Mouse (Mus musculus): ENCODE data around the gene Syngr3. TPM values are rescaled to one million over a fixed set of nuclear protein-coding genes. Genes with fewer than 3 reads are reported as not detected.

Gene Syngr3
- polyA plus RNA-seq, 1 experiment from 2014 or later = 0.11 TPM

GRCm38 (mm10) chr17:24692385-24692784 lies 2.6 kb upstream of the Syngr3 start:
- ATAC-seq = no peak
- H3K4me3 ChIP-seq (ENCODE audit: low read depth, low read length) = no peak overlapping the region
- H3K36me3 ChIP-seq (replicated peaks; ENCODE audit: insufficient read depth, low read length) = peaks cover 15% of the 10 kb centered on the region; the same call in 1 of the 2 replicates
- no peaks in the 10 kb centered on the region for H3K9me3 ChIP-seq (ENCODE audit: low read length)
- H3K4me1 ChIP-seq (ENCODE audit: insufficient read depth) = peaks cover 25% of the 10 kb centered on the region
- H3K27ac ChIP-seq (ENCODE audit: low read depth) = no peak overlapping the region
- no peak overlapping the region for H3K4me2 ChIP-seq (ENCODE audit: low read depth, low read length)
- 56% methylated on average over 5 of the region's 5 CpGs for WGBS (ENCODE audit: insufficient replicate concordance)
- H3K27me3 ChIP-seq (ENCODE audit: insufficient read depth, low read length) = peaks cover 38% of the 10 kb centered on the region
- no peak for TF ChIP-seq EP300 (IDR thresholded peaks at IDR 0.05; ENCODE audit: low read depth)
- DNase-seq = no peak
- H3K9ac ChIP-seq (replicated peaks) = no peak overlapping the region

GRCm38 (mm10) chr17:24687599-24687998 lies 2.2 kb downstream of the Syngr3 start:
- WGBS (ENCODE audit: insufficient replicate concordance) = 19% methylated on average over 23 of the region's 23 CpGs
- peak overlapping the region; percentile 75 for H3K4me2 ChIP-seq (ENCODE audit: low read depth, low read length)
- H3K27ac ChIP-seq (ENCODE audit: low read depth) = no peak overlapping the region
- TF ChIP-seq CTCF (IDR thresholded peaks at IDR 0.05; ENCODE audit: low read depth) (no peak), EP300 (IDR thresholded peaks at IDR 0.05; ENCODE audit: low read depth) (no peak)
- no peak for ATAC-seq
- no peaks in the 10 kb centered on the region for H3K9me3 ChIP-seq (ENCODE audit: low read length)
- peaks cover 41% of the 10 kb centered on the region for H3K27me3 ChIP-seq (ENCODE audit: insufficient read depth, low read length)
- 0 out of 2 replicates have a peak, but pooled peaks cover 3% of the 10 kb centered on the region for H3K36me3 ChIP-seq (replicated peaks; ENCODE audit: insufficient read depth, low read length)
- peaks cover 18% of the 10 kb centered on the region for H3K4me1 ChIP-seq (ENCODE audit: insufficient read depth)
- H3K9ac ChIP-seq (replicated peaks) = 0 out of 2 replicates have a peak overlapping the region, but pooled peaks have one; percentile 9
- peak overlapping the region; percentile 43 for H3K4me3 ChIP-seq (ENCODE audit: low read depth, low read length)
- DNase-seq = no peak

GRCm38 (mm10) chr17:24687146-24687595 lies 2.6 kb downstream of the Syngr3 start:
- Histone ChIP-seq H3K9me3 (ENCODE audit: low read length) (no peaks in the 10 kb centered on the region), H3K9ac (replicated peaks) (0 out of 2 replicates have a peak overlapping the region, but pooled peaks have one; percentile 9), H3K27ac (ENCODE audit: low read depth) (no peak overlapping the region), H3K4me2 (ENCODE audit: low read depth, low read length) (peak overlapping the region; percentile 75), H3K27me3 (ENCODE audit: insufficient read depth, low read length) (peaks cover 41% of the 10 kb centered on the region), H3K4me3 (ENCODE audit: low read depth, low read length) (peak overlapping the region; percentile 43), H3K36me3 (replicated peaks; ENCODE audit: insufficient read depth, low read length) (no peaks in the 10 kb centered on the region), H3K4me1 (ENCODE audit: insufficient read depth) (peaks cover 18% of the 10 kb centered on the region)
- ATAC-seq (peak; percentile 64), DNase-seq (peak; percentile 79)
- 3% methylated on average over 24 of the region's 25 CpGs for WGBS (ENCODE audit: insufficient replicate concordance)
- no peak for TF ChIP-seq EP300 (IDR thresholded peaks at IDR 0.05; ENCODE audit: low read depth)
- TF ChIP-seq CTCF (IDR thresholded peaks at IDR 0.05; ENCODE audit: low read depth) = no peak

- Histone ChIP-seq H3K4me2 (ENCODE audit: low read depth, low read length) (peak overlapping the region; percentile 58), H3K9ac (replicated peaks) (no peak overlapping the region), H3K9me3 (ENCODE audit: low read length) (no peaks in the 10 kb centered on the region), H3K27me3 (ENCODE audit: insufficient read depth, low read length) (peaks cover 41% of the 10 kb centered on the region), H3K36me3 (replicated peaks; ENCODE audit: insufficient read depth, low read length) (no peaks in the 10 kb centered on the region; the same call in 1 of the 2 replicates), H3K4me3 (ENCODE audit: low read depth, low read length) (0 out of 2 replicates have a peak overlapping the region, but pooled peaks have one; percentile 17), H3K27ac (ENCODE audit: low read depth) (no peak overlapping the region), H3K4me1 (ENCODE audit: insufficient read depth) (peaks cover 18% of the 10 kb centered on the region)
- ATAC-seq (peak; percentile 72), DNase-seq (peak; percentile 81)
- TF ChIP-seq EP300 (IDR thresholded peaks at IDR 0.05; ENCODE audit: low read depth) (no peak), CTCF (IDR thresholded peaks at IDR 0.05; ENCODE audit: low read depth) (no peak)
- WGBS (ENCODE audit: insufficient replicate concordance) = 31% methylated on average over 16 of the region's 16 CpGs
Observed at GRCm38 (mm10) chr17:24686514-24686913, 3.2 kb downstream of the Syngr3 start.

- Histone ChIP-seq H3K9me3 (ENCODE audit: low read length) (no peaks in the 10 kb centered on the region), H3K36me3 (replicated peaks; ENCODE audit: insufficient read depth, low read length) (peaks cover 49% of the 10 kb centered on the region), H3K9ac (replicated peaks) (no peak overlapping the region), H3K4me2 (ENCODE audit: low read depth, low read length) (no peak overlapping the region), H3K27ac (ENCODE audit: low read depth) (no peak overlapping the region), H3K4me3 (ENCODE audit: low read depth, low read length) (no peak overlapping the region), H3K4me1 (ENCODE audit: insufficient read depth) (peaks cover 9% of the 10 kb centered on the region), H3K27me3 (ENCODE audit: insufficient read depth, low read length) (no peaks in the 10 kb centered on the region)
- DNase-seq (no peak), ATAC-seq (no peak)
- 89% methylated on average over 24 of the region's 24 CpGs for WGBS (ENCODE audit: insufficient replicate concordance)
- TF ChIP-seq EP300 (IDR thresholded peaks at IDR 0.05; ENCODE audit: low read depth) (no peak), CTCF (IDR thresholded peaks at IDR 0.05; ENCODE audit: low read depth) (no peak)
Observed at GRCm38 (mm10) chr17:24677500-24678080, 12.2 kb downstream of the Syngr3 start.

GRCm38 (mm10) chr17:24676877-24677276 lies 12.9 kb downstream of the Syngr3 start:
- Histone ChIP-seq H3K4me2 (ENCODE audit: low read depth, low read length) (no peak overlapping the region), H3K4me3 (ENCODE audit: low read depth, low read length) (no peak overlapping the region), H3K9me3 (ENCODE audit: low read length) (no peaks in the 10 kb centered on the region), H3K36me3 (replicated peaks; ENCODE audit: insufficient read depth, low read length) (peaks cover 49% of the 10 kb centered on the region), H3K9ac (replicated peaks) (no peak overlapping the region), H3K4me1 (ENCODE audit: insufficient read depth) (peaks cover 16% of the 10 kb centered on the region), H3K27me3 (ENCODE audit: insufficient read depth, low read length) (no peaks in the 10 kb centered on the region), H3K27ac (ENCODE audit: low read depth) (no peak overlapping the region)
- TF ChIP-seq EP300 (IDR thresholded peaks at IDR 0.05; ENCODE audit: low read depth) = no peak
- TF ChIP-seq CTCF (IDR thresholded peaks at IDR 0.05; ENCODE audit: low read depth) = no peak
- ATAC-seq (no peak), DNase-seq (no peak)
- 88% methylated on average over 5 of the region's 5 CpGs for WGBS (ENCODE audit: insufficient replicate concordance)
